Mouse (Mus musculus): ENCODE measurements around the gene Krt39. TPM values are rescaled to one million over a fixed set of nuclear protein-coding genes. Genes with fewer than 3 reads are reported as not detected.

The Krt39 gene
- not detected for total RNA-seq (2021)
- long read RNA-seq, experiment 1 = 0 reads
- long read RNA-seq, experiment 2 = 0 reads

GRCm38 (mm10) chr11:99521288-99521860 lies at the start of gene Krt39:
TSS of gene Krt39 (minus strand) at chr11:99521338.
- Histone ChIP-seq H3K4me3 (no peak within 1 kb of the TSS), H3K27ac (no peak within 1 kb of the TSS)
- no peak for TF ChIP-seq CTCF (IDR thresholded peaks at IDR 0.05)
- intact Hi-C loops (cut with DNase I) = no loop called here
- no peak for DNase-seq (ENCODE audit: extremely low spot score in 1 of 2, low spot score in 2 of 2)

- Histone ChIP-seq H3K4me3 (no peak within 1 kb of the TSS), H3K27ac (no peak within 1 kb of the TSS)
- no peak for DNase-seq (ENCODE audit: extremely low spot score in 1 of 2, low spot score in 2 of 2)
- intact Hi-C loops (cut with DNase I) = no loop called here
- no peak for TF ChIP-seq CTCF (IDR thresholded peaks at IDR 0.05)
Observed at GRCm38 (mm10) chr11:99566530-99566929, 45.4 kb upstream of the Krt39 start, which contains the start of gene Krtap3-1. TSS of gene Krtap3-1 (minus strand) at chr11:99566630.

GRCm38 (mm10) chr11:99562580-99562979 lies 41.4 kb upstream of the Krt39 start:
- intact Hi-C loops (cut with DNase I) = no loop called here
- Histone ChIP-seq H3K4me3 (no peak overlapping the region), H3K27ac (no peak overlapping the region)
- TF ChIP-seq CTCF (IDR thresholded peaks at IDR 0.05) = no peak
- no peak for DNase-seq (ENCODE audit: extremely low spot score in 1 of 2, low spot score in 2 of 2)

GRCm38 (mm10) chr11:99559366-99559765 lies 38.2 kb upstream of the Krt39 start, which contains the start of gene Gm11939:
TSS of gene Gm11939 (minus strand) at chr11:99559466.
- intact Hi-C loops (cut with DNase I) = loop anchor here (5.0 kb wide), 1 partner anchor 73 kb away; no protein-coding TSS in a partner anchor
- Histone ChIP-seq H3K4me3 (no peak within 1 kb of the TSS), H3K27ac (no peak within 1 kb of the TSS)
- TF ChIP-seq CTCF (IDR thresholded peaks at IDR 0.05) = no peak
- no peak for DNase-seq (ENCODE audit: extremely low spot score in 1 of 2, low spot score in 2 of 2)

GRCm38 (mm10) chr11:99557976-99558745 lies 37.0 kb upstream of the Krt39 start:
- no peak overlapping the region for H3K27ac ChIP-seq
- no peak for DNase-seq (ENCODE audit: extremely low spot score in 1 of 2, low spot score in 2 of 2)
- H3K4me3 ChIP-seq = no peak overlapping the region
- intact Hi-C loops (cut with DNase I) = loop anchor here (5.0 kb wide), 1 partner anchor 74 kb away; no protein-coding TSS in a partner anchor
- TF ChIP-seq CTCF (IDR thresholded peaks at IDR 0.05) = no peak; the same call in 1 of the 2 replicates

GRCm38 (mm10) chr11:99556753-99557152 lies 35.6 kb upstream of the Krt39 start, which contains the start of gene Krtap3-2:
TSS of gene Krtap3-2 (minus strand) at chr11:99556853.
- DNase-seq (ENCODE audit: extremely low spot score in 1 of 2, low spot score in 2 of 2) = no peak
- Histone ChIP-seq H3K27ac (no peak within 1 kb of the TSS), H3K4me3 (no peak within 1 kb of the TSS)
- intact Hi-C loops (cut with DNase I) = loop anchor here (5.0 kb wide), 1 partner anchor 76 kb away; no protein-coding TSS in a partner anchor
- TF ChIP-seq CTCF (IDR thresholded peaks at IDR 0.05) = no peak

GRCm38 (mm10) chr11:99556195-99556594 lies 35.1 kb upstream of the Krt39 start:
- intact Hi-C loops (cut with DNase I) = loop anchor here (5.0 kb wide), 1 partner anchor 76 kb away; no protein-coding TSS in a partner anchor
- DNase-seq (ENCODE audit: extremely low spot score in 1 of 2, low spot score in 2 of 2) = no peak
- no peak for TF ChIP-seq CTCF (IDR thresholded peaks at IDR 0.05)
- no peak overlapping the region for H3K27ac ChIP-seq
- no peak overlapping the region for H3K4me3 ChIP-seq

GRCm38 (mm10) chr11:99550765-99551164 lies 29.6 kb upstream of the Krt39 start, which contains the start of gene Krtap3-3:
TSS of gene Krtap3-3 (minus strand) at chr11:99550865.
- intact Hi-C loops (cut with DNase I) = no loop called here
- H3K4me3 ChIP-seq = no peak within 1 kb of the TSS
- no peak for DNase-seq (ENCODE audit: extremely low spot score in 1 of 2, low spot score in 2 of 2)
- no peak within 1 kb of the TSS for H3K27ac ChIP-seq
- TF ChIP-seq CTCF (IDR thresholded peaks at IDR 0.05) = no peak

- no peak for DNase-seq (ENCODE audit: extremely low spot score in 1 of 2, low spot score in 2 of 2)
- intact Hi-C loops (cut with DNase I) = no loop called here
- Histone ChIP-seq H3K27ac (no peak overlapping the region), H3K4me3 (no peak overlapping the region)
- TF ChIP-seq CTCF (IDR thresholded peaks at IDR 0.05) = no peak; the same call in 1 of the 2 replicates
Observed at GRCm38 (mm10) chr11:99547892-99548291, 26.8 kb upstream of the Krt39 start.

- intact Hi-C loops (cut with DNase I) = no loop called here
- no peak for TF ChIP-seq CTCF (IDR thresholded peaks at IDR 0.05)
- no peak overlapping the region for H3K4me3 ChIP-seq
- peak; percentile 17 to 28 for DNase-seq (ENCODE audit: extremely low spot score in 1 of 2, low spot score in 2 of 2)
- no peak overlapping the region for H3K27ac ChIP-seq
Observed at GRCm38 (mm10) chr11:99539721-99540120, 18.6 kb upstream of the Krt39 start.

GRCm38 (mm10) chr11:99514098-99514497 lies 7.0 kb downstream of the Krt39 start:
- no peak for DNase-seq (ENCODE audit: extremely low spot score in 1 of 2, low spot score in 2 of 2)
- TF ChIP-seq CTCF (IDR thresholded peaks at IDR 0.05) = no peak
- Histone ChIP-seq H3K27ac (no peak overlapping the region), H3K4me3 (no peak overlapping the region)
- intact Hi-C loops (cut with DNase I) = no loop called here

All from left cerebral cortex, adult 2 months (tissue).